Mouse (Mus musculus): Measurements from ENCODE around the gene Gipc1.

Gene Gipc1

DNA sequence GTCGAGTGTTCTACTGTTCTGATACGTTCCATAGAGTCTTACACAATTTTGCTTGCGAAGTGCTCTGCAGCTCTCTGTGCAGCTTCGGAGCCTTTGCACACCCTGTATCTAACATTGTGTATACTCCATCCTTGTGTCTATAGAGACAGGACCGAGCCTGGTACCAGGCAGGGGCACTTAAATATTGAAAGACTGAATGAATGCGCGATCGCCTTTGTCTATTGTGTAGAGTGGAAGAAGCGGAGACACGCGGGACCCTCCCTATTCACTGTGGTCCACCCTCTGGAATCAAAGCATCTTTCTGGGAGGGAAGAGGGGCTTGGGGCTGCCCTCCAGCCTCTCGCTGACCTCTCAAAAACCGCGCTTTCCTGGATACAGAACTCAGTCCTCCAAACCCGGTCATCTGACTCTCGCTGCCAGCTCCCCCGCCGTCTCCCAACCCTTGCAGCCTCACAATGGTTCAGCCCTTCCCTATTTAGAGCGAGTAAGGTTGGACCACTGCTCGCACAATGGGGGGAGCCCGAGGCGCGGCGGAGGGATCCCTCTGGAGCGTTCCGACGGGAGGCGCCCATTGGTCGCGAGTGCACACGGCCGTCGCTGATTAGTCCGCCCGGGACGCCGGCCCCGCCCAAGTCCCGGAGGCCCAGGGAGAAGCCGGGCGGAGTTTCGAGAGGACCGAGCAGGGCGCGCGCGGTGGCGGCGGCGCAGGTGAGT is at the start of gene Gipc1:
Gipc1 (plus strand) TSS at position 648 of the 714 bp plus-strand sequence.
- in situ Hi-C loops (cut with MboI; ENCODE audit: low pct_unique_long_range_greater_than_20kb in 1 of 2, low sequenced_read_pairs in 2 of 2, unreplicated experiment in 1 of 2) = no loop called here

DNA sequence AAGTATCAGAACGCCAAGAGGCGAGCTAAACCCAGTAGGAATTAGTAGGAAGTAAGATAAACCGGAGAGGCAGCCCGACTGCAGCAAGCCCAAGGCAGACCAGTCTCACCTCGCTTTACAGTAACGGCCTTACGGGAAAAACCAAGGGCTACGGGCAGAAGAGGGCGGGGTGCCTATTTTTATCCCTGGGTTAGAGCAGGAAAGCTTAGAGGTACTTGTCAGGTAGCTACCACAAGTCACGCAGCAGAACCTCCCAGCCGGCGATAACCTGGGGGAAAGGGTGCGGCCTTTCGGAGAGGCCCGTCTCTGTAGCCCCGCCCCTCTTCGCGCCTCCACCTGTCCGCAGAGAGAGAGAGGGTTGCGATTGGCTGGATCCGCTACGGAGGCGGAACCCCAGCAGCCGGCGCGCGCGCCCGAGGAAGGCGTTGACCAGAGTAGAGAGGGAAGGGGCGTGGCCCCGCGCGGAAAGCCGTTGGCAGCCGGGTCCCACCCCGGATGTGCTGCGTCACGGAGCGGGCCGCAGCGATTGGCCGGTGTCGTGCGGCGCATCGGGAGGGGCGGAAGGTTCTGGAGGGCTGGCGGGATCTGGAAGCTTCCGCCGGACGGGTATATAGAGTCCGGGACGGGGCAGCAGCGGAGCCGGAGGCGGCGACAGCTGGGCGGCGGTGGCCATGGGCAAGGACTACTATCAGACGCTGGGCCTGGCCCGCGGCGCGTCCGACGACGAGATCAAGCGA is 44.6 kb upstream of the Gipc1 start, which contains the start of the genes Tecr and Dnajb1:
Tecr (minus strand) TSS at position 311 of the 737 bp plus-strand sequence.
Dnajb1 (plus strand) TSS at position 533 of the 737 bp plus-strand sequence.
- in situ Hi-C loops (cut with MboI; ENCODE audit: low pct_unique_long_range_greater_than_20kb in 1 of 2, low sequenced_read_pairs in 2 of 2, unreplicated experiment in 1 of 2) = no loop called here

DNA sequence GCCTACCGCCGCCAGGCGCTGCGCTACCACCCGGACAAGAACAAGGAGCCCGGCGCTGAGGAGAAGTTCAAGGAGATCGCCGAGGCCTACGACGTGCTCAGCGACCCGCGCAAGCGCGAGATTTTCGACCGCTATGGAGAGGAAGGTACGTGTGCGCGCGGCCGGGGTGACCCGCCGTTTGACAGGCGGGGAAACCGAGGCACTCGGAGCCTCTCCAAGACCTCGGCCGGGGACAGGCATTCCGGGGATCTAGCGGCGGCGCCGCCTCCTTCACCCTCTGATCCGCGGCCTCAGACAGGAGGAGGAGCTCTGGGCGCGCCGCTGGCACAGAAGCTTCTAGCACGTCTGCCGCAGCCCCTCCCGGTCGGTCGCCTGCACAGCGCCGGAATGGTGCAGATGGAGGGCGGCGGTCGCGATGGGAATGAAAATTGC is 44.1 kb upstream of the Gipc1 start:
- in situ Hi-C loops (cut with MboI; ENCODE audit: low pct_unique_long_range_greater_than_20kb in 1 of 2, low sequenced_read_pairs in 2 of 2, unreplicated experiment in 1 of 2) = no loop called here

- in situ Hi-C loops (cut with MboI; ENCODE audit: low pct_unique_long_range_greater_than_20kb in 1 of 2, low sequenced_read_pairs in 2 of 2, unreplicated experiment in 1 of 2) = no loop called here
These were observed 43.4 kb upstream of the Gipc1 start for GRCm38 (mm10) chr8:83609086-83609485.

DNA sequence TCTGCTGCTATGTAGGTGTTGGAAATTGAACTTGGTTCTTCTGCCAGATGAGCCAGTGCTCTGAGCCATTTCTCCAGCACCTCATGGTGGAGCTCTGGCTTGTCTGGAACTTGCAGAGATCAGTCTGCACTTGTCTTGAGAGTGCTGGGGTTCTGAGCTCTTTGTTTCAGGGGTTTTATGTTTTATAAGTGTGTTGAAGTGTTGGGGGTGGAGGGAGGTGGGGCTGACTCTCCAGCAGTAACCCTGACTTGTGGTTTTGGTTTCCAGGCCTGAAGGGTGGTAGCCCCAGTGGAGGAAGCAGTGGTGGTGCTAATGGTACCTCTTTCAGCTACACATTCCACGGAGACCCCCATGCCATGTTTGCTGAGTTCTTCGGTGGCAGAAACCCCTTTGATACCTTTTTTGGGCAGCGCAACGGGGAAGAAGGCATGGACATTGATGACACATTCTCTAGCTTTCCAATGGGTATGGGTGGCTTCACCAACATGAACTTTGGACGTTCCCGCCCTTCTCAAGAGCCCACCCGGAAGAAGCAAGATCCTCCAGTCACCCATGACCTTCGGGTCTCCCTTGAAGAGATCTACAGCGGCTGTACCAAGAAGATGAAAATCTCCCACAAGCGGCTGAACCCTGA is 42.8 kb upstream of the Gipc1 start:
- in situ Hi-C loops (cut with MboI; ENCODE audit: low pct_unique_long_range_greater_than_20kb in 1 of 2, low sequenced_read_pairs in 2 of 2, unreplicated experiment in 1 of 2) = no loop called here

GRCm38 (mm10) chr8:83611921-83612320 is 40.6 kb upstream of the Gipc1 start:
- in situ Hi-C loops (cut with MboI; ENCODE audit: low pct_unique_long_range_greater_than_20kb in 1 of 2, low sequenced_read_pairs in 2 of 2, unreplicated experiment in 1 of 2) = no loop called here

DNA sequence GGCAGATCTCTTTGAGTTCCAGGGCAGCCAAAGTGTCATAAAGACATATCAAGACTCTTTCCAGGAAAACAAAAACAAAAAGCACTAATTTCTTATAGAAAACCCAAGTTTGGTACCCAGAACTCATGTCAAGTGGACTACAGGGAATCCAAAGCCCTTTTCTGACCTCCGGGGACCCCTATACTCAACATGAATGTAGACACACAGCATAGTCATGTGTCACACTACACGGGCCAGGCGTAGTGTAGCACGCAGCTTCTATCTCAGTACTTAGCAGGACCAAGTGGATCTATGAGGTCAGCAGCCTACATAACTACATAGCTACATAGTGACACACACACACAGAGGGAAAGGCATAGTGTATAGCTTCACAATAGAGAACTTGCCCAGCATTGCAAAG is 38.8 kb upstream of the Gipc1 start:
- in situ Hi-C loops (cut with MboI; ENCODE audit: low pct_unique_long_range_greater_than_20kb in 1 of 2, low sequenced_read_pairs in 2 of 2, unreplicated experiment in 1 of 2) = no loop called here

DNA sequence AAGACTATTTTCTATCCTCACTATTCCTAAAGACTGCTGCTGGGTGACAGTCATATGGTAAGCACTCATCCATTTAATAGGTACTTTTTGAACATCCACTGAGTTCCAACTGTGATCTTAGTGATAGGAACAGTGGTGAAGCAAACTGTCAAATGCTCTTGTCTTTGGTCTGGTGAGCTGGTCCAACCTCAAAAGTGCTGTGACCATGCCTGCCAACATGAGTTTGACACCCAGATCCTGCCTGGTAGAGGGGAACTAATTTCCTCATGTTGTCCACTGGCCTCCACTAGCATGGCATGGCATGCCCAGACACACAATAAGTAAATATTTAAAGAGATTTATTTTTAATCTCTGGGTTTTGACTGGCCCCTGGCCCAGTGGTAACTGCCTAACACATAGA is 35.9 kb upstream of the Gipc1 start:
- in situ Hi-C loops (cut with MboI; ENCODE audit: low pct_unique_long_range_greater_than_20kb in 1 of 2, low sequenced_read_pairs in 2 of 2, unreplicated experiment in 1 of 2) = no loop called here

DNA sequence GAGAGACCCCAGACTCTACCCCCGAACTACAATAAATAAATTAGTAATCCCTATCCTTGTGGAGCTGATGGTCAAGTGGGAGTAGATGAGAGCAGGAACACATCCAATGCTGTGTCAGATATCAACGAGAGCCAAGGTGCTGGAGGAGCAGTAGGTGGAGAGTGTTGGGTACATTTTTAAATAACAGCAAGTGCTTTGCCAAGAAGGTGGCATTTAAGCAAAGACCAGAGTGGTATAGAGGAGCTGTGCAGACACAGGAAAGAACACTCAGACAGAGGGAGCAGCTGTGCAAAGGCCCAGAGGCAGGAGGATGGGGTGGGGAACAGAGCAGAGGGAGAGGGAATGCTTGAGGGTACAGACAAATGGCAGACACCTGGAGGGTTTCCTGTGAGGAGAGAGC is 35.4 kb upstream of the Gipc1 start:
- in situ Hi-C loops (cut with MboI; ENCODE audit: low pct_unique_long_range_greater_than_20kb in 1 of 2, low sequenced_read_pairs in 2 of 2, unreplicated experiment in 1 of 2) = no loop called here

GRCm38 (mm10) chr8:83618566-83618965 is 33.9 kb upstream of the Gipc1 start:
- in situ Hi-C loops (cut with MboI; ENCODE audit: low pct_unique_long_range_greater_than_20kb in 1 of 2, low sequenced_read_pairs in 2 of 2, unreplicated experiment in 1 of 2) = no loop called here

DNA sequence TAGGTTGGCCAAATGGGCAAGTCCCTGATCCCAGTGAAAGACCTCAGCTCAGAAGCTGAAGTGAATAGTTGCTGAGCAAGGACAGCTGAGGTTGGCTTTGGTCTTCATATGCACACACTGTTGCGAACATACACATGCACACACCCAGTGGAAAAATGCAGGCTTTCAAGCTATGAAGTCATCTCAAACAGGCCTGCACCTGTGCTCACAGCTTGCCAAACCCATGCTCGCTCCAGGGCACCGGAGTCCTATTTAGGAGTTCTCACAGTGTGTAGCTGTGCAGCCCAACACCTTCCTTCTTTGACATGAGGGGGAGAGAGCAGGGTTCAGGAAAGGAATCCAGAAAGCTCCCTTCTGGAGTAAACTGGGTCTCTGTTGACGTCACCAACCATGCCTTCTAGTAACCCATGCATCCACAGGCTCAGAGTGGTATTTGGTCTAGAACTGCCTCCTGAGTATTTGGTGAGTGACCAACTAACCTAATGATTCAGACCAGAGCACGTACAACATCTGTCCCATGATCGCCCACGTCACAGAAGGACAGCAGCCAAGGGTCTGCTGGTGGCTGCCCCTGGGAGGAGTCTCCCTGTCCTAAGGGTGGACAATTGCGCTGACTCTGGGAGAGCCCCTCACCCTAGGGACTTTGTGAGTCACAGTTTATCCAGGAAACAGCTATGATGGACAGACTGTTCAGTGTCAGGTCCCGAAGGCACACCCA is 32.8 kb upstream of the Gipc1 start:
- in situ Hi-C loops (cut with MboI; ENCODE audit: low pct_unique_long_range_greater_than_20kb in 1 of 2, low sequenced_read_pairs in 2 of 2, unreplicated experiment in 1 of 2) = no loop called here

DNA sequence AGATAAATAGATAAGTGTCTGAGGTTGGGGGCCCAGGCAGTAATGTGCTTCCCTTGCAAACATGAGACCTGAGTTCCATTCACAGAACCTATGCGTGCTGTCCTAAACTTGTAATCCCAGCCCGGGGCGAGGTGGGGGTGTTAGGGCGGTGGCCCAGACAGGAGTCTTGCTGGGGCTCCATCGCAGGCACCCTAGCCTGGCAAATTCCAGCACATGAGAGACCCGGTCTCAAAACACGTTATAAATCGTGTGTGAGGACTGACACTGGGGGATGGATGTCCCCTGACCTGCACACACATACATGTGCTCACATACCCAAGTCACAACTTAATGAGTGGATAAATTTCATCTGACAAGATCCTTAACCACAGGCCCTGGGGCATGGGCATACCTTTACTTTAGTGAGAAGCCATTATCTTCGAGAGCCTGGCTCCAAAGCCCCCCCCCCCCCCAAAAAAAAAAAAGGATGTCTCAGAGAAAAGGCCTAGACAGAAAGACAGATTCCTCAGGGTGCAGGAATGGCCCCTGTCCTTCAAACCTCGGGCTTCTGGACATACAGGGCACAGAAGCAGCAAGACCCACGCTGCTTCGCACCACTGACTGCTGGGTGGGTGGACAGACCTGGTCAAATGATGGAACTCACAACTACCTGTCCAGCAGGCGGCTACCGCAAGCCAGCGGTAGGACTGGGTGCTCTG is 30.6 kb upstream of the Gipc1 start:
- in situ Hi-C loops (cut with MboI; ENCODE audit: low pct_unique_long_range_greater_than_20kb in 1 of 2, low sequenced_read_pairs in 2 of 2, unreplicated experiment in 1 of 2) = no loop called here

- in situ Hi-C loops (cut with MboI; ENCODE audit: low pct_unique_long_range_greater_than_20kb in 1 of 2, low sequenced_read_pairs in 2 of 2, unreplicated experiment in 1 of 2) = no loop called here
These were observed 30.0 kb upstream of the Gipc1 start for GRCm38 (mm10) chr8:83622389-83622989.

GRCm38 (mm10) chr8:83623549-83623948 is 28.9 kb upstream of the Gipc1 start:
- in situ Hi-C loops (cut with MboI; ENCODE audit: low pct_unique_long_range_greater_than_20kb in 1 of 2, low sequenced_read_pairs in 2 of 2, unreplicated experiment in 1 of 2) = no loop called here

DNA sequence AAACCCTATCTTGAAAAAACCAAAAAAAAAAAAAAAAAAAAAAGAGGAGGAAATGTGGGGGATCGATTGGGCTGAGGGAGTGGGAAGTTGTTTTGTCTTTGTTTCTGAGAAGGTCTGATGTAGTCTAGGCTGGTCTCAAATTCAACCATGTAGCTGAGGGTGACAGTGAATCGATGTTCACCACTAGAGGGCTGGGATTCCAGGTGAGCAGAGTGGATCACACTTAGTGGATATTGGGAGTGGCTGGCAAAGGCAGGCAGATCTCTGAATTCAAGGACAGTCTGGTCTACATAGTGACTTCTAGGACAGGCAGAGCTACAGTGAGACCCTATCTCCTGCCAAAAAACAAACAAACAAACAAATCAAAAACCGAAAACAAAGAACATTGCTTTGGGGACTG is 27.7 kb upstream of the Gipc1 start:
- in situ Hi-C loops (cut with MboI; ENCODE audit: low pct_unique_long_range_greater_than_20kb in 1 of 2, low sequenced_read_pairs in 2 of 2, unreplicated experiment in 1 of 2) = no loop called here

- in situ Hi-C loops (cut with MboI; ENCODE audit: low pct_unique_long_range_greater_than_20kb in 1 of 2, low sequenced_read_pairs in 2 of 2, unreplicated experiment in 1 of 2) = no loop called here
These were observed 26.7 kb upstream of the Gipc1 start for GRCm38 (mm10) chr8:83625676-83626299.

GRCm38 (mm10) chr8:83632083-83632707 is 20.3 kb upstream of the Gipc1 start:
- in situ Hi-C loops (cut with MboI; ENCODE audit: low pct_unique_long_range_greater_than_20kb in 1 of 2, low sequenced_read_pairs in 2 of 2, unreplicated experiment in 1 of 2) = no loop called here
